Mouse (Mus musculus) cortical plate, adult 2 months (tissue): ENCODE measurements at regions not wholly inside any gene's neighbourhood (a gene's known extent, or its start where the extent isn't known, plus 50 kb on each side); places are given as distances from the start of the nearest gene placed in this dataset.

Source experiments
- CTCF ChIP-seq: fragments of 200-500 bp; IDR thresholded peaks from 2 replicates; pipeline ENCODE4 v1.5.1; 2011; ENCODE audit warnings: mild to moderate bottlenecking, control low read depth, low read length; ENCODE audit not compliant: insufficient read depth; ENCODE audit errors: extremely low read depth
- POLR2A ChIP-seq: fragments of 200-500 bp; IDR thresholded peaks from 2 replicates; pipeline ENCODE4 v1.6.1; 2011; ENCODE audit warnings: mild to moderate bottlenecking, low read length, control low read depth; ENCODE audit not compliant: insufficient read depth; ENCODE audit errors: extremely low read depth

DNA sequence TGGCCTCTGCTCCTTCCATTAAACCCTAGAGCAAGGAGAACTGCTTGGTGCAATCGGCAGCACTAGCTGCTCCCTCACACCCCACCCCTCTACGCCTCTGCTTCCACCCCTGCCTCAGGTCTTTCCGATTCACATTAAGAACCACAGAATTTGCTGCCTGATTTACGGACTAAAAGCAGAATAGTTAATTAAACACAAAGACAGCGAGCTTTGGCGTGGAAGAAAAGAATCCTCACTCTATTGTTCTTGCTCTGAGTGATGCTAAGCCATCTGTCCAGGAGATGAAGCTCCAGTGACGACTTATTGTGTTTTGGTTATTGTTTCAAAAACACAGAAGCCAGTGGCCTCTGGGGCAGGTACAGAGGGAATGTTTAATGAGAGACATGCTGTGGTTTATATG is 438.9 kb upstream of the Kcnab2 start:
- TF ChIP-seq CTCF (no peak), POLR2A (no peak)
